Mouse (Mus musculus): ENCODE results near the gene Spp2. TPM values are rescaled to one million over a fixed set of nuclear protein-coding genes. Genes with fewer than 3 reads are reported as not detected.

Gene Spp2
- polyA plus RNA-seq, 1 experiment from 2014 or later = 21.7 TPM

DNA sequence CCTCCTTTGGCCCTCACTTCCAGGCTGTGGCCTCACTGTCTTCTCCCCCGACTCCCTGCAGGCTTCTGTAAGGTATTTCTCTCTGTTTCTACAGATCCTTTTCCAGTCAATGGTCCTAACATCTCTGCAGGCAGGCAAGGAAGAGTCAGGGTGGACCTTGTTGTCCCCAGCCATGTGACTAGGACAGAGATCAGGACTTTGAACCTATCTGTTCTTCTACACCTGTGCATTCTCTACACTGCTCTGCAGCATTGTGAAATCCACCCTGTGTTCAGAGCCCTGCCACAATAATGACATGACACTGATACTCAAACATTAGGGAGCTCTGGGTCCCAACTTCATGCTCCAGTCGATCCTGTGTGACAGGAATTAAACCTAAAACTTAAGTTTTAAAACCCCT is 12.2 kb downstream of the Spp2 start:
- Histone ChIP-seq H3K36me3 (no peaks in the 10 kb centered on the region), H3K27me3 (replicated peaks) (no peaks in the 10 kb centered on the region), H3K4me3 (replicated peaks) (no peak overlapping the region), H3K4me1 (no peaks in the 10 kb centered on the region), H3K4me2 (no peak overlapping the region), H3K27ac (no peak overlapping the region), H3K9ac (no peak overlapping the region), H3K9me3 (no peaks in the 10 kb centered on the region)
- WGBS = 68% methylated on average over 2 of the region's 2 CpGs
- peak; percentile 31; the same call in 1 of the 2 replicates for ATAC-seq (ENCODE audit: insufficient read depth, low FRiP score, low read depth)

DNA sequence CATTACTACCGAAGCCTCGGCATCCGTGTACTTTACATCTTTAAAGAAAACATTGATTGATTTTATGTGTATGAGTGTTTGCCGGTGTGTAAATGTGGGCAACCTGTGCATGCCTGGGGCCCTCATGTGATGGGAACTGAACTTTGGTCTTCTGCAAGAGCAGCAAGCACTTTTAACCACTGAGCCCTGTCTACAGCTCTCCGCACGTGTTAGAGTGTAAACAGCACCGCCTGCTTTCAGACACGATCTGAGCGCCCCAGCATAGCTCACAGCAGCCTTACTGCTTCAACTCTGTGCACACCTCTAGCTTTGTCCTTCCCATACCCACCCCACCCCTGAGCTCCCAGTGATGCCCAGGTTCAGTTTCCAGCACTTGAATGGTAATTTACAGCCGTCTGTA is 15.3 kb downstream of the Spp2 start:
- Histone ChIP-seq H3K9me3 (no peaks in the 10 kb centered on the region), H3K4me2 (no peak overlapping the region), H3K36me3 (no peaks in the 10 kb centered on the region), H3K4me1 (no peaks in the 10 kb centered on the region), H3K27ac (no peak overlapping the region), H3K9ac (no peak overlapping the region), H3K4me3 (replicated peaks) (no peak overlapping the region), H3K27me3 (replicated peaks) (no peaks in the 10 kb centered on the region)
- WGBS = 62% methylated on average over 10 of the region's 10 CpGs
- no peak for ATAC-seq (ENCODE audit: insufficient read depth, low FRiP score, low read depth)

DNA sequence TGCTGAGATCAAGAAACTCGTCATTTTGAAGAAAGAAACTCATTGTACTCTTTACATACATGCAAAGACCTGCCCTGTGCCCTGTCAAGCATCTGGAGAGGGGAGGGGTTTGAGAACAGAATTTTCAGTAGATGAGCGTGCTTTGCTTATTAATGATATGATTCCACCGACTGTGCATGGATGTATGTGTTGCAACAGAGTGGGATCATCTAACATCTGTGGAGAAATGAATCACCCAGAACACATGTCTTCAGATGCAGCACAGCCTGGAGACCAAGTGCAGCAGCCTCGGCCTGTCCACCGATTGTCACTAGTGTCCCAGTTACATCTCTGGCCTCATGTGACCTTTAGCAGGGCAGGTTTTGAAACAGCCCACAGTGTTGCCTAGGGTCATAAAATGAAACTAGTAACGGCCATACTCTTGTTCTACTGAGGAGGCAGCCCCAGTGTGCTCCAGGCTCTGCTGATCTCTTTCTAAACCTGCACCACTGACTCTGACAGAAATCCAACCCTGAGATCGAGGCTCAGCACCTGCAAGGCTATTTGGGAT is 16.2 kb downstream of the Spp2 start:
- WGBS = 62% methylated on average over 7 of the region's 7 CpGs
- Histone ChIP-seq H3K36me3 (no peaks in the 10 kb centered on the region), H3K4me3 (replicated peaks) (no peak overlapping the region), H3K27ac (no peak overlapping the region), H3K9me3 (no peaks in the 10 kb centered on the region), H3K9ac (no peak overlapping the region), H3K4me1 (no peaks in the 10 kb centered on the region), H3K4me2 (no peak overlapping the region), H3K27me3 (replicated peaks) (no peaks in the 10 kb centered on the region)
- ATAC-seq (ENCODE audit: insufficient read depth, low FRiP score, low read depth) = no peak

GRCm38 (mm10) chr1:88424602-88425252 is 18.0 kb downstream of the Spp2 start:
- Histone ChIP-seq H3K4me2 (no peak overlapping the region), H3K4me1 (no peaks in the 10 kb centered on the region), H3K27me3 (replicated peaks) (no peaks in the 10 kb centered on the region), H3K27ac (no peak overlapping the region), H3K9ac (no peak overlapping the region), H3K36me3 (no peaks in the 10 kb centered on the region), H3K9me3 (no peaks in the 10 kb centered on the region), H3K4me3 (replicated peaks) (no peak overlapping the region)
- 21% methylated on average over 8 of the region's 8 CpGs for WGBS
- peak; percentile 11; the same call in 1 of the 2 replicates for ATAC-seq (ENCODE audit: insufficient read depth, low FRiP score, low read depth)

DNA sequence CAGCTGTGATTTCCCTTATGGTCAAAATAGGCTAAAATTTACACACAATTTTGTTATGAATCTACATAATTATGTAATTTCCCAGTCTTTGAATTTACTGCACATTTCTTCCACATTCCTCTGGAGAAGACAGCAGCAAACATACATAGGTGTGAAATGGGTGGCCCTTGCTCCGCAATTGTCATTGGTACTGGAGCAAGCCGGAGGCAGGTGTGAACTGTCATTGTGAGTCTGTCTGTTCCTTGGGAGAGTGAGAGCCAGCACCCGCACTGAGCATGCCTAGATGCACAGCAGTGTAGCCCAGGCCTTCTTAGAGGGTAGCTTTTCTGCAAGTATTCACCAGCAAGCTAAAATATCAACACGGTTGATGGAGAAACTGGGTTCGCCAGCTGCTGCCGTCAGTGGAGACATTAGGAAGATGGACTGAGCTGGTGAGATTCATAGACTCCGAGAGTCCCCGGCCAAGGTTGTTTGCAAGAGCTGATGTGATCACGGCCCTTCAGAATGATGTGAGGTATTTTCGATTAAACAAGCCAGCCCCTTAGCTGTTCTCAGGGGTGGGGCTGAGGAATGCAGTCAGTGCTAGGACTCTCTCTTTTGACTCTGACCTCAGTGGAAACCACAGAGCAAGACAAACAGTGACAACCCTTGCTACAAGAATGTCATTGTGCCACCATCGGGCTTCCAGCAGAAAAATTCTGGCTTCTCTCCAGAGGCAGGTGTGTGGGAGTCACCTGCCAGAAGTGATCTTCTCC is 21.4 kb downstream of the Spp2 start:
- Histone ChIP-seq H3K4me2 (no peak overlapping the region), H3K9me3 (no peaks in the 10 kb centered on the region), H3K4me3 (replicated peaks) (no peak overlapping the region), H3K9ac (no peak overlapping the region), H3K27me3 (replicated peaks) (no peaks in the 10 kb centered on the region), H3K4me1 (no peaks in the 10 kb centered on the region), H3K36me3 (no peaks in the 10 kb centered on the region), H3K27ac (no peak overlapping the region)
- peak; percentile 53 for ATAC-seq (ENCODE audit: insufficient read depth, low FRiP score, low read depth)
- 40% methylated on average over 11 of the region's 11 CpGs for WGBS

- WGBS = 25% methylated on average over 1 of the region's 1 CpGs
- no peak for ATAC-seq (ENCODE audit: insufficient read depth, low FRiP score, low read depth)
- H3K27me3 ChIP-seq (replicated peaks) = no peaks in the 10 kb centered on the region
These were observed 22.7 kb downstream of the Spp2 start for GRCm38 (mm10) chr1:88429413-88429812.

DNA sequence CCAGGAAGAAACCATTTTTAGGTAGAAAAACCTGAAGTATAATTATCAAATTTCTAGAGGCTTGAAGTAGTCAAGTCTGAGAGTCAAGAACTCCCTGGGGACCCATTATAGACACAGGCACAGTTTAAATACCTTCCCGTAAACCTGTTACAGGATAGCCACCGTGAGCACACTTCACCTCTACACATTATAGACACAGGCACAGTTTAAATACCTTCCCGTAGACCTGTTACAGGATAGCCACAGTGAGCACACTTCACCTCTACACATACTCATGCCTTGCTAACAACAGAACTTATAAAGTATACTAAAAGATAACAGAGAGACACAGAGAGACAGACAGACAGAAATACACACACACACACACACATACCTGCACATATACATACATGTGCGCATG is 24.5 kb downstream of the Spp2 start:
- Histone ChIP-seq H3K9me3 (no peaks in the 10 kb centered on the region), H3K9ac (no peak overlapping the region), H3K4me2 (no peak overlapping the region), H3K36me3 (no peaks in the 10 kb centered on the region), H3K27ac (no peak overlapping the region), H3K27me3 (replicated peaks) (no peaks in the 10 kb centered on the region), H3K4me1 (no peaks in the 10 kb centered on the region), H3K4me3 (replicated peaks) (no peak overlapping the region)
- ATAC-seq (ENCODE audit: insufficient read depth, low FRiP score, low read depth) = no peak
- WGBS = 85% methylated on average over 4 of the region's 4 CpGs

More at GRCm38 (mm10) chr1:88429413-88429812, 22.7 kb downstream of the Spp2 start:
- H3K36me3 ChIP-seq = no peaks in the 10 kb centered on the region
- H3K9me3 ChIP-seq = no peaks in the 10 kb centered on the region
- no peak overlapping the region for H3K4me3 ChIP-seq (replicated peaks)
- H3K4me2 ChIP-seq = no peak overlapping the region
- H3K27ac ChIP-seq = no peak overlapping the region
- H3K9ac ChIP-seq = no peak overlapping the region
- no peaks in the 10 kb centered on the region for H3K4me1 ChIP-seq

- 47% methylated on average over 3 of the region's 3 CpGs for WGBS
- ATAC-seq (ENCODE audit: insufficient read depth, low FRiP score, low read depth) = no peak
- no peaks in the 10 kb centered on the region for H3K36me3 ChIP-seq
These were observed 25.8 kb downstream of the Spp2 start for GRCm38 (mm10) chr1:88432601-88433000.

GRCm38 (mm10) chr1:88433096-88433883 is 26.5 kb downstream of the Spp2 start:
- WGBS = 68% methylated on average over 6 of the region's 6 CpGs
- ATAC-seq (ENCODE audit: insufficient read depth, low FRiP score, low read depth) = no peak

More at GRCm38 (mm10) chr1:88432601-88433000, 25.8 kb downstream of the Spp2 start:
- H3K9me3 ChIP-seq = no peaks in the 10 kb centered on the region
- no peaks in the 10 kb centered on the region for H3K27me3 ChIP-seq (replicated peaks)
- no peak overlapping the region for H3K4me3 ChIP-seq (replicated peaks)
- H3K4me1 ChIP-seq = 0 out of 2 replicates have a peak, but pooled peaks cover 7% of the 10 kb centered on the region
- no peak overlapping the region for H3K4me2 ChIP-seq
- no peak overlapping the region for H3K9ac ChIP-seq
- H3K27ac ChIP-seq = no peak overlapping the region

DNA sequence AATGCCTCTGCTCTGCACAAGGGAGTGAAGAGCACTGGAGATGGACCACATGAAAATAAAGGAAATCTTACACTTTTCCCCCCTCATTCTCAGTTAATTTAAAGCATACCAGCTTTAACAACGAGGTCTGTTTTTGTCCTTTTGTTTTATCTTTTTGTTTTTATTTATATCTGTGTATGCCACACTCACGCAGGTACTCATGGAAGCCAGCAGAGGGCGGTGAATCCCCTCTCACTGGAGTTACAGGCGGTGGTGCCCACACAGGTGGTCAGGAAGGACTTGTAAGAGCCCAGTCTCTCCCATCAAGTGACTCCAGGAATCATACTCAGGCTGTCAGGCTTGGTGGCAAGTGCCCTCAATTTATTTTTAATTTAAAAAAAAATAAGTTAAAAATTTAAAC is 27.3 kb downstream of the Spp2 start:
- Histone ChIP-seq H3K27me3 (replicated peaks) (no peaks in the 10 kb centered on the region), H3K9me3 (no peaks in the 10 kb centered on the region), H3K4me2 (no peak overlapping the region), H3K27ac (no peak overlapping the region), H3K4me1 (0 out of 2 replicates have a peak, but pooled peaks cover 7% of the 10 kb centered on the region), H3K36me3 (no peaks in the 10 kb centered on the region), H3K9ac (no peak overlapping the region), H3K4me3 (replicated peaks) (no peak overlapping the region)
- no peak for ATAC-seq (ENCODE audit: insufficient read depth, low FRiP score, low read depth)
- WGBS = 69% methylated on average over 4 of the region's 4 CpGs

More at GRCm38 (mm10) chr1:88433096-88433883, 26.5 kb downstream of the Spp2 start:
- no peak overlapping the region for H3K27ac ChIP-seq
- no peaks in the 10 kb centered on the region for H3K27me3 ChIP-seq (replicated peaks)
- no peak overlapping the region for H3K4me2 ChIP-seq
- H3K9ac ChIP-seq = no peak overlapping the region
- H3K4me3 ChIP-seq (replicated peaks) = no peak overlapping the region
- 0 out of 2 replicates have a peak, but pooled peaks cover 7% of the 10 kb centered on the region for H3K4me1 ChIP-seq
- H3K36me3 ChIP-seq = no peaks in the 10 kb centered on the region
- H3K9me3 ChIP-seq = no peaks in the 10 kb centered on the region

DNA sequence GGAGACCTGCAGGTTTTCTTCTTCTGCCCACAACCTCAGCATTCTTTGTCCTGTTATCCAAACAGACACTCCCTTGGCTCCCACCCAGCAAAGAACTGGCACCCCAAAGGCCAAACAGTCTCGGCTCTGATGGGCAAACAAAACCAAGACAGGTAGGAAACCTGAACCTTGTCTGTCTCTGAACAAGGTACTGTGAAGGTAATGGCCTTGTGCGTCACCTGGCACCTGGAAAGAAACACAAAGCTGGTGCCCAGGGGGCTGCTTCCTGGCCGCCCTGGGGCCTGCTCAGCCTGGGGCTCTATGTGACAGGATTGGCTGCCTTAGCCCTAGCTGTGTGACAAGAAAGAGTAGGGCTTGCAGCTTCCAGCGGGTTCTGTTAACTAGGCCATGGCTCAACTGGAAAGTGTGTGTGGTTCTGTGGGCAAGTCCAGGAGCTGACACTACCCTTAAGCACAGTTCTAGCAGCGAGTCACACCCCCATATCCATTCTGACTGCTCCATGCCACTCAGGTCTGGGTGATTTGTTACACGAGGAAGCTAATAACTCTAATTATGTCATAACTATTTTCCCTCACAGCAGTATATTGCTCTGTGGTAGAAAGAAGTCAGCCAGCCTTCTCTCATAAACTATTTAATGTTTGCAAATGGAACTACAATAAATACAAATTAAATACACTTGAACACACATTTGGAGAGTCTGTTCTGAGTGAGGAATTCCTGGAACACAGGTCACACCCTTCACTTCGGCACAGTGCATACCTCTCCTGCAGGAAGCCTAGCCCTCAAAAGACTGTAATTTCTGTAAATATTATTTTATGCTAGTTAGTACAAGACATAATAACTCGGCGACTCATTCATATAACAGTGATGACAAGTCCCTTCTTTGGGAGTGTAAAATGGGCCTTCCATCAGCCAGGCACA is 30.7 kb downstream of the Spp2 start:
- H3K4me1 ChIP-seq = 0 out of 2 replicates have a peak, but pooled peaks cover 7% of the 10 kb centered on the region
- H3K9me3 ChIP-seq = no peaks in the 10 kb centered on the region
- H3K9ac ChIP-seq = no peak overlapping the region
- no peak overlapping the region for H3K4me3 ChIP-seq (replicated peaks)
- H3K27me3 ChIP-seq (replicated peaks) = no peaks in the 10 kb centered on the region
- H3K36me3 ChIP-seq = no peaks in the 10 kb centered on the region
- H3K27ac ChIP-seq = peak overlapping the region; percentile 82
- H3K4me2 ChIP-seq = no peak overlapping the region
- peak; percentile 74 for ATAC-seq (ENCODE audit: insufficient read depth, low FRiP score, low read depth)
- WGBS = 57% methylated on average over 9 of the region's 9 CpGs

All from stomach, embryonic 15.5 days (tissue).